Mouse (Mus musculus) adrenal gland, adult 8-10 months (tissue): ENCODE results near the gene Prpf6. TPM values are rescaled to one million over a fixed set of nuclear protein-coding genes. Genes with fewer than 3 reads are reported as not detected.

ENCODE experiments used
- DNase-seq: peaks from one replicate; pipeline ENCODE4 v3.0.0; 2022
- total RNA-seq, 4 experiments: library from RNA; stranded (reverse); gene quantifications; 2 replicates each; pipeline ENCODE4 v1.2.4; 2022

Prpf6 gene
- total RNA-seq, 4 experiments from 2014 or later, result 69.0 to 85.2 (median 76.4) TPM

DNA sequence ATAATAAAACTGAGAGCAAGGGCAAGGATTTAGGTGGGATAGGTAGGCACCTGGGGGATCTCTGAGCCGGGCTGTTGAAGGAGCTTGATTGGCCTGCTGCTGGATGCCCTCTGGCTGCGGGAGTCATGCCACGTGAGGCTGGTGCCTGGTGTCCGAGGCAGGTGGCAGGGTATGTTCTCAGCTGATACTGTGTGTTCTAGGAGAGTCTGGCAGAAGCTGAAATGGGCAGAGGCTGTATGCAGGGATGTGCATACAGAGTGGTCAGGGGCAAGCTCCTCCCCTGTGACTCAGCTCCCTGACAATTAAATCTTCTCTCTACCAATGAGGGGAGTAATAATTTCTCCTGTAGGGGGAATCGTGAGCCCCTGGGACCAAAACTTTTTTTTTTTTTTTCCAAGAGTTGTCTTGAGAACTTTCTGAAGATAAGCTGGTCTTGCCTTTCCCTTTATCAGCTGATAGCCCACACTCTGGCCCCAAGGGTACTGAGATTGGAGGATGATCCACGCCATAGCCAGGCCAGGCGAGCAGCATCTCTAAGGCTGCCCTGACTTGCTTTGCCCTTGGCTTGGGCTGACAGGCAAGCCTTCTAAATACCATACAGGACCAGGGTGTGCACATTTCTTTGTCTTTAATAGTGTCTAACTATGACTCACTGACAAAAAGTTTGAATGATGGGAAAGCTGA lies 5.9 kb downstream of the Prpf6 start:
- no peak for DNase-seq

DNA sequence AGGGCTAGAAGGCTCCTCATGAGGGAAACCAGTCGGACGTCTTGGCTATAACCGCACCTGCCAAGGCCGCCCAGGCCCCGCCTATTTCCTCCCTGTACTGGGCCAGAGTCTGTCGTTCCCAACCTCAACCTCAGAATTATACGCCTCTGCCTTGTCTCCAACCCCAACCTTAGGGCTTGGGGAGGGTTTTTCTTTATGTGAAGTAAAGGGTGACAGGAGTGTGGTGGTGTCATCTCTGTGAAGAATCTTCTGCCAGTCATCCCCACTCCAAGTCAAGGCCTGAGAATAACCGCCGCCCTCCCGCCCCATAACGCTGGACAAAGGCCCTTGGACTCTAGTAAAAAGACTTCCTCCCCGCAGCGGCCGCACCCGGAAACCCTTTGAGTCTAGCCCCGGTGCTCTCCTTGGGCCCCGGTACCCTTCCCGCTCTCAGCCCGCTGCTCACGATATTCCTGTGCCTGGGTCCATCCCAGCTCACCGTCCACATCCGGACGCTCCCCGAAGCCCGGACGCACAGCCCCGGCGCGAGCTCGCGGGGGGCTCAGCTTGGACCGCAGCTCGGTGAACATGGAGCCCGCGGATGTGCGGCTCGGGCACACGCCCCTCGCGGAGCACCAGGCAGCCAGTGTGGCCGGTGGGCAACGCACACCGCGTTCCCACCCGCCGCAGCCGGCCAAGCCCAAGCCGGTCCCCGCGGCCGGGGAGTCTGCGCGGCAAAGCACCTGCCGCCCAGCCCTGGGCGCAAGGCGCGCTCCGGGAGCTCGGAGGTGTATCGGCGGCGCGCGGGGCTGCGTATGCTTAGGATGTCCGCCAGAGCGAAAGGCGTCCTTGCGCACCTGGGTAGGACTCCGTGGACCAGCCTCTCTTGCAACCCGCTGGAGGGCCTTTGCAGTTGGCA lies 7.0 kb downstream of the Prpf6 start, which contains the start of gene Samd10:
Gene Samd10 (minus strand): TSS at position 759 of the 898 bp plus-strand sequence.
- DNase-seq, result no peak

DNA sequence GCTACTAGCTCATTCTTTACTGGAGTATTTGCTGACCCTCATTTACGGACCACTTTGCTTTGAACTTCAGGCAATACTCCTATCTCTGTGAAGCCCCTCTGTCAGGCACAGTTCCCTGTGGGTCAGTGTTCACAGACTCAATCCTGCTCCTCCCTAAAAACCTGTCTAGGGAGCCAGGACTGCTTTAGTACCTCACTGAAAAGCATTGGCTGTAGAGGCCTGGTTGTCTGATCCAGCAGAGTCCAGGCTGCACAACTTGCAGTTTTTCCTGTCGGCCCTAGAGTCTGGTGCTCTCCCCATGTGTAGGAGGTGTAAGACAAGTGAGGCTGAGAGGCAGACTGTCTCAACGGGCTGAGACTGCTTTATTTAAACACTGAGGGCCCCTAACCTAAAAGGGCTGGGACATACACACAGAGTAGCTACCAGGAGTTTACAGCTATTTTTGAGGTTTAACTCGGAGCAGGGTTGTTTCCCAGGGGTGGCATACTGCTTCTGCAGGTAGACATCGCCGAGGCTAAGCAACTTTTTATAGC lies 8.6 kb downstream of the Prpf6 start:
- DNase-seq, result no peak

DNA sequence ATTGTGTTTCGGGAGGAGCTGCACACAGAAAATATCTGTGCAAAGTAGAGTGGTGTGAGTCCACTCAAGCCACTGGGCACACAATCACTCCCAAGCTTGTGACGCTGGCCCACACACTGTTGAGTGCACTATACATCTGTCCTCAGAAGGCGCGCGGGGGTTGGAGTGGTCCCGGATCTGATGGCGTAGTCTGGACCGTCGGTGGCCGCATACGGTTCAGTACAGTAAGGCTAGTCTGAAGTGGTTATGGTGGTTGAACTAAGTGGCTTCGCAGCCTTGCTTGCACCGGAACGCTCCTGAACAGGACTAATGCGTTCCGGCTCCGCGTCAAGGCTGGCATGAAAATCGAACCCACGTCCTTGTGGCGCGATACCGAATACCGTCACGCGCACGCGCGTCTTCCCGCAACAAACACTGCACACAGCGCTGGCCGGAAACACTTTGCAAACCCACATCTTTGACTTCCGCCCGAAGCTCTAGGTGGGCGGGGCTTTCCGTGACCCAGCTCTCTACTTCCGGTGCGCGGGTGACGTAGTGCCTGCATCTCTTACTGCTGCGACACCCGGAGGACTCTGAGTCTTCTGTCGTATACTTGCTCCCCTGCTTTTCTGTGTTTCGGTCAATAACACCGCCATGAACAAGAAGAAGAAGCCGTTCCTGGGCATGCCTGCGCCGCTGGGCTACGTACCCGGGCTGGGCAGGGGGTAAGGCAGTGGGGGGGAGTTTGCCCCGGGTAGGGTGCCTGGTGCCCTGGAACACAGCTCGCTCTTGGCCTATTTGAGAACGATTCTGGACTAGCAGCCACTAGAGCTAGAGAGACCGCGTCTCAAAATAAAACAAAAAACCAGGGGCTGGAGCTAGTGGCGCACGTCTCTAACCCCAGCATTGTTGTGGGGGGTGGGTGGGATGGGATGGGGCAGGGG lies 9.4 kb downstream of the Prpf6 start:
- DNase-seq, result peak; percentile 96

DNA sequence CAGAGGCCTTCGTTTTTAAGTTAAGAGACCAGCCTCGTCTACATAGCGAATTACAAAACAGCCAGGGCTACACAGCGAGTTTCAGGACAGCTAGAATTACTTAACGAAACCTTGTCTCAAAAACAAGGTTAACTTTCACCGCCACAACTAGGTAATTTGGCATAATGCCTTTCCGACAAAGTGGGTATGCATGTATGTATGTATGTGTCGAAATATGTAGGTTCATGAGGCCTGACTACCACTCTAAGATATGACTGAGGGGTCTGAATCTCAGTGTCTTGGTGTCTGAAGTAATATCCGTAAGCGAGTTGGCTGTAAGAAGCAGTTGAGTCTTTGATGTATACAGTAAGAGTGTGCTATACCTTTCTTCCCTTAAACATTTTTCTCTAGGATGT lies 10.1 kb downstream of the Prpf6 start:
- no peak for DNase-seq

DNA sequence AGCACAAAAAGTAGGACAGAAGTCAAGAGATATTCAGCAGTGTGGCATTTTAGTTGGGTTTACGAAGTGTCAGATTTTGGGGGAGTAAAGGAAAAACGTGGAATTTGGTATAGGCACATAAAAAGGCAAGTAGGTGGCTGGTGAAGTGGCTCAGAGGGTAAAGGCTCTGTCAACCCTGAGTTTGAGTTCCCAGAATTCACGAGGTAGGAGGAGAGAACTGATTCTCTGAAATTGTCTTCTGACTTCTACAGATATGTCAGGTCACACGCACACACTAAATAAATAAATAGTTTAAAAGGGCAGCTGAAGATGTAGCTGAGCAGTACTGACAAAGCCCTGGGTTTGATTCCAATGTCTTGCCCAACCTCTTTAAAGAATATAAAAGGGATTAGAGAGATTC lies 10.7 kb downstream of the Prpf6 start:
- no peak for DNase-seq

DNA sequence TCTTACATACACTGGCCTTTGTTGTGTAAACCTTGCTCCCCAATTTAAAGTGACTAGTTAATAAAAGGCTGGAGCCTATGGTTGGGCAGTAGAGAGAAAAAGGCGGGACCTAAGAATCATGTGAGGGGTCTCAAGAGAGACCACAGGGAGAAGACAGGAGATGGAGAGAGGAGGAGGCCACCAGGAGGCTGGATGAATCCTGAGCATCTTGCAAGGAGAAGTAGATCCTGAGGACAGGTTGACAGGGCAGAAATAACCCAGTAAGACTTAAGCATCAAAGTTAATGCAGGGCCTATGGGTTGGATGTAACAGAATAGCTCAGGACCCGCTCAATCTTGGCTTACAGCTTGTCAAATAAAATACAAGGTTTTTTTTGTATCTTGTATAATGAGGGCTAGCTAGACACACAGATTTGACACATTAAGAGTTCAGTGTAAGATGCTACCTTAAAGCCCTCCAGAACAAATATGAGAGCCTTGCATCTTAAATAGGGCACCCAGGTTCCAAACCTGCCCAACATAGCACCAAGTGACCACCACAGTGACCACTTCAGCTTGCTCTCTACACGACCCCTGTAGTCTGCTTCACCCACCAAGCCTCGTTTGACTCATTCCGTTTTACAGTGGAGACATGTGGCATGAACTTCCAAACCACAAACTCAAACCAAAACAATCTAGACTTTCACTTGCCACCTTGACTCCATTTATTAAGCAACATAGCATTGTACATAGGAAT lies 27.3 kb downstream of the Prpf6 start:
- no peak for DNase-seq

DNA sequence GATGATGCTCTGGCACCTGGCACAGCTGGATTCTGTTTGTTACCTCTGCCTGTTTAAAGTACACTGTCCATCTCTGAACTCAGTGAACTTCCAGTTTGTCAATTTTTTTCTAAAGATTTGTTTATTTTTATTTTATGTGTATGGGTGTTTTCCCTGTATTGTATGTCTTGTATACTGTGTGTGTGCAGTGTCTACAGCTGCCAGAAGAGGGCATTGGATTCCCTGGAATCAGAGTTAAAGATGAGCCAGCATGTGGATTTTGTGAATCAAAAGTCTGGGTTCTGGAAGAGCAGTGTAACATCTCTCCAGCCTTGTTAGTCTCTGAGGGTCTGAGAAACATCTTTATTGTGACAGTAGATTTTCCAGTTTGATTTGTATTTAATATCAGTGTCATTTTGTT lies 31.7 kb downstream of the Prpf6 start:
- DNase-seq, result no peak

DNA sequence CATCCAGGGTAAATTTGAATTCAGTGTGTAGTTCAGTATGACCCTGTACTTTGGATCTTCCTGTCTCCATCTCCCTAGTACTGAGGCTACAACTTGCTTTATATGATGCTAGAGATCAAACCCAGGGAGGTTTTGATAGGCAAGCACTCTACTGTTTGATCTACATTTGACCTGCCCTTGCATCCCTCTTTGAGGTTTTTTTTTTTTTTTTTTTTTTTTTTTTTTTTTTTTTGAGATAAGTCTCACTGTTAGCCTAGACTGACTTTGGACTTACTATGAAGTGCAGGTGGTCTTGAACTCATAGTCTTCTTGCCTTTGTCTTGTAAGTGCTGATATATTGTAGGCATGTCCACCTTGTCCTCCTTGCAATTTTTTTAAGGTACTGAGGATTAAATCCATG lies 36.8 kb downstream of the Prpf6 start:
- DNase-seq, result no peak

DNA sequence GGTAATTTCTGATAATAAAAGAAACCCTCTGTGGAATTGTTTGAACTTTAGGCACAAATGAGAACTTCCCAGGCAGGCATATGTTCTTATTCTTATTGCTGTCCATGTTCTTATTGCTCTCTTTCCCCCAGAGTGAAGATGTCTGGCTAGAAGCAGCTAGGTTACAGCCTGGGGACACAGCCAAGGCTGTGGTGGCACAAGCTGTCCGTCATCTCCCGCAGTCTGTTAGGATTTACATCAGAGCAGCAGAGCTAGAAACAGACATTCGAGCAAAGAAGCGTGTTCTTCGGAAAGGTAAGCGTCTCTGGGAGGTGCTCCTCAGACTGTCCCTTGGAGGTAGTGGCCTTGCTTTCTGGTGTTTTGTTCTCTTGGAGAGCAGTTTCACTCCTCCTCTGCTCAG lies 41.0 kb downstream of the Prpf6 start:
- no peak for DNase-seq

DNA sequence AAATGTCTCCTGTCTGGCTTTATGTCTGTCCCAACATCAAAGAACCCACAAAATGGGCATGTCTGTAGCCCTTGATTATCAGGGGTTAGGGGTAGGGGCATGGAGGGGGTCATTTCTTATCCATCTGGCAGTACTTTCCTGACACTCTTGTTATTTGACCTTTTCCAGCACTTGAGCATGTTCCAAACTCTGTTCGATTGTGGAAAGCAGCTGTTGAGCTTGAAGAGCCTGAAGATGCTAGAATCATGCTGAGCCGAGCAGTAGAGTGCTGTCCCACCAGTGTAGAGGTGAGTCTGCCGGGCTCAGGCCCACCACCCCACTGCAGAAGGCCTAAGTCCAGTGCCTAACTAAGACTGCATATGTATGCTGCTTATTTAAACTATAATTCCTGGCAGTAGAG lies 44.2 kb downstream of the Prpf6 start:
- no peak for DNase-seq

DNA sequence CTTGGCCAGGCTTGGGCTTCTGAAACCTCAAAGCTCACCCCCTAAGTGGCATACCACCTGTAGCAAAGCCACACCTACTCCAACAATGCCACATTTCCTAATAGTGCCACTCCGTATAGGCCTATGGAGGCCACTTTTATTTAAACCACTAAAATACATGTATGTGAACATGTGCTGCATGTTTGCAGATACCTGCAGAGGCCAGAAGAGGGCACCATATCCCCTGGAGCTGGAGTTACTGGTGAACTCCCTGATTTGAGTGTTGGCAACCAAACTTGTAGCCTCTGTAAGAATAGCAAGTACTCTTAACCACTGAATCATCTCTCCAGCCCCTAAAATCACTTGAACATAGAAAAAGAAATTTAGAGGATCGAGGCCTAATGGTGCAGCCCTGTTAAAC lies 52.7 kb downstream of the Prpf6 start:
- peak; percentile 23 for DNase-seq

DNA sequence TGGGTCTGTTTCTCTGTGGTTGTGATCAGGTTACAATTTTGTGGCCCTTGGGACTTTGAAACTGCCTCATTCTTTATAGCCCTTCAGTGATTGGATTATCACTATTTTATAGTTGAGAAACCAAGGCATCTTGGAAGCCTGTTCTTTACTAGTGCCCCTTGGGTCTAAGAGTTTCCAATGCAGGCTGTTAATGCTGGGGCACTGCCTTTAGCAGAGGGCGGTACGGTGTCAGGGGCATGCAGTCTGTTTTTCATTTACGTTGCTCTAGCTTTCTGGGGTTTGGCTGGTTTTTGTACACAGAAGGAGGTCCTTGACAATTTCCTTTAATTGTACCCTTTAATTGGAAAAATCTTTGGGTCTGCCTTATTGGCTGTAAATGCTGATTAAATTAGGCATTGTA lies 54.0 kb downstream of the Prpf6 start:
- DNase-seq, result no peak

DNA sequence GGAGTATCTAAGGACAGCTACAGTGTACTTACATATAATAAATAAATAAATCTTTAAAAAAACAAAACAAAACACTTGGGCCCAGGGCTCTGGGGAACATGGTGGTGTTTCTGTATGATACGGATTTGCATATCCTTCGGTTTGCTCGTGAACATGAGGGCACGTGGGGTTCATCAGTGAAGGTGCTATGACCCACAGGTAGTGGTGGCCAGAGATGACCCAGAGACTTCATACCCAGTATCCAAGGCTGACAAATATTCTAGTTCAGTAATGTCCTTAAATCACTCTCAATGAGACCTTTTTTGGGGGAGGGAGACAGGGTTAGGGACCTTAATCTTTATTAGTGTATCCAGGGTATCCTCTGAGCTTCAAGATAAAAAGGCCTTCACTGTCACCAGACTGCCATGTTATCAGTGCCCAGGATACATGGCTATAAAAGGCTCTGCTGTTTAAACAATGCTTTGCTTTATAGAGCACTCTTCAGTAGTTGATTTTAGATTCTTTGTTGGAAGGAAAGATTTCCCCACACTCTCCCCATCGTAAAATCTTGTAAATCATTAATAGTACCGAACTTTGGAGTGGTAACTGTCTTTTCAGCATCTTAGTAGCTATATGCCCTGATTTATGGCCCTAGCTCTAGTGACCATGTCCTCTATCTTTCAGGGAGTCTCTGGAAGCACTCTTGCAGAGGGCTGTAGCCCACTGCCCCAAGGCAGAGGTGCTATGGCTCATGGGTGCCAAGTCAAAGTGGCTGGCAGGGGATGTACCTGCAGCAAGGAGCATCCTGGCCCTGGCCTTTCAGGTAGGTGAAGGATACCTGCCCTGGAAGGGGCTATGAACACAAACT lies 55.2 kb downstream of the Prpf6 start:
- no peak for DNase-seq

DNA sequence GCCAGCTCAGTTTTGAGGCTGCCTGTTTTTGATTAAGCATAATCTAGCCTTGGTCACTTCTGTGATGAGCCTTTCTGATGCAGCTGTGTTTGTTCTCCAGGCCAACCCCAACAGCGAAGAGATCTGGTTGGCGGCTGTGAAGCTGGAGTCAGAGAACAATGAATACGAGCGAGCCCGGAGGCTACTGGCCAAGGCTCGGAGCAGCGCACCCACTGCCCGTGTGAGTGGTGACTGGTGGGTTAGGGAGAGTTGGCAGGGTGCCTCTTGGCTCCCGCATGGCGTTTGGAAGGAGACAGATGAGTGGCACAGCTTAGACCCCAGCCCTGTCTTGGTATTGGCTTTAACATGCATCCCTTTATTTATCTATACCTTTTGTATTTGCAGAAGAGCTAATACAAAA lies 57.3 kb downstream of the Prpf6 start:
- DNase-seq, result no peak

DNA sequence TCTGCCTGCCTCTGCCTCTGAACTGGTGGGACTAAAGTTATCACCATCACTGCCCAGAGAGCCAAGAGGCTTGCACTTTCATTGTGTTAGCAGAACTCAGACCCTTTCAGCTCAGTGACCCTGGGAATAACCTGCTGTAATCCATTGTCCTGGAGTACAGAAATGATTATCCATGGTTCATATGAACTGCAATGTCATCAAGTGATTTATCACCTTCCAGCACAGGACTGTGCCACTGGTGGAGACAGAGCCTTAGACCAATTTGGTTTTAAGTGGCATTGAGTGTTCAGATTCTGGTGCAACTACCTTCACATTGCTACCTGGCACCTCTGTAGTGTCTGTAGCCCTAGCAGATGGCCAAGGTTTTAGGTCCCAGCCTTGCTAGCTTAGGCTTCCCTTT lies 61.4 kb downstream of the Prpf6 start:
- DNase-seq, result no peak

DNA sequence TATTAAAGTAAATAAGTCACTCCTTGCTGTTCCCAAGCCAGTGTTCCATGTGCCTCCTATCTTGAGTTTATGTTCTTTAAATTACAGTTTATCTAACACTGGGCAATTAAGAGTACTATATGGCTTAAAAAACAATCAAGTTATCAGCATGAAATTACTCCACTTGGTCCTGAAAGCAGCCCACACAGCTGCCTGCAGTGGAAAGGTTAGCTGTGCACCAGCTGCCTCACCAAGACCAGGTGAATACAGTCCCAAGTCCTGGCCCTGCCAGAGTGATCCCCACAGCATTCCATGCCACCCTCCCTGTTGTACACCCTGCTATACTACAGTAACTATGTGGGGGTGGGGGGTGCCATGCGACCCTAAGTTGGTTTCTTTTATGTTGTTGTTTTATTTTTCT lies 61.9 kb downstream of the Prpf6 start:
- DNase-seq, result no peak

DNA sequence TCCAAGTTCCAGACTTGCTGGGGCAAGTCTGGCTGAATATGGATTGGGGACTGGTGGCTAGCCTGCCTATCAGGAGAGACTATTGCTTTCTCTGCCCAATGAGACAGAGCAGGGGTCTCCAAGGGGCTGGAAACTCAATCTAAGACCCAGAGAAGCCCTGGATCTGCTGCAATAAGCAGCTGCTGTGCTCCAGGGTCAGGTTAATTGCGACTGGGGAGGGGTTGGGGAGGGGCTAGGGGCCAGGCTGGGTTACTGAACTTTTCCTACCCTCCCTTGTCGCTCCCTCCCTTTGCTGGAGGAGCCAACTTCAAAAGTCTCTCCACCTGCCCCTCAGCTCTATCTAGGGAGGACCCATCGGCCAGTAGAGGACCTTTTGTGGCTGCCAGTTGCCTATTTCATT lies 65.1 kb downstream of the Prpf6 start, which contains the start of gene Gm29797:
Gene Gm29797 (plus strand): TSS at position 301 of the 400 bp plus-strand sequence.
- DNase-seq, result no peak

DNA sequence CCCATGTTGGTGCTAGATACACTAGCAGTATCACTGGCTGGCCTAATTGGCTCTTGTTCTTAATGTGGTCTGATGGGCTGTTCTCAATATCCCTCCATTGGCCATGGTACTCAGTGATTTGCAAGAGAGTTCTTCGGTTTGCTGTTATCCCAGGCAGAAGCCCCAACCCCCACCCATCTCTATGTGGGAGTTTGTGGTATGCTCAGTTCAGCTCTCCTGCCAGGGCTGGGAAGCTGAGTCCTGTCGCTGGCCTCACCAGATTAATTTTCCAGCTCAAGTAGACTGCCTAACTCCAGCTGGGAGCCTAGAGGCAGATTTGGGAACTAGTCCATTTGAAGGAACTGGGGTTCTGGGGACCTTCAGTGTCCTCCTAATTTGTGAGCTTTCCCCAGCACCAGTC lies 65.8 kb downstream of the Prpf6 start:
- no peak for DNase-seq

DNA sequence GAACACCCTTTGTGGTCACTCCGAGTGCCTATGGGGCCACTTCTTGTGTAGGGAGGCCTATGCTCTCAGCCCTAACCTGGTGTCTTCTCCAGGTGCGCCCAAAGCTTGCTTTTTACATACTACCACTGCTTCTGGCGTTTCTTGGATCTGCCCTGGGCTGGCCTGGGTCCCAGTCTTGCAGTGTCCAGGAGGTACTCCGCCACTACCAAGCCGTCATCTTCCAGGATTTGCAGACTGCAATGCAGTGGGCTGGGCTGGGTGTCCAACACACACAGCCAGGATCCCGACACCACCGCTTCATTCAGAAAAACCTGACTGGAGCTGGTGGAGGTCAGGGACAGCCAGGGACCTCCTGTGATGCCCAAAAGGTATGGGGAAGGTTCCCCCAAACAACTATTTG lies 66.9 kb downstream of the Prpf6 start:
- no peak for DNase-seq
